Mouse (Mus musculus) frontal cortex, adult 2 months (tissue): ENCODE results near the gene Ap1ar. TPM values are rescaled to one million over a fixed set of nuclear protein-coding genes. Genes with fewer than 3 reads are reported as not detected.

ENCODE experiments used
- DNase-seq, 2 experiments: peaks; one replicate each; pipeline ENCODE4 v3.0.0; 2022; ENCODE audit warnings: low spot score in 1 of 2; ENCODE audit errors: extremely low spot score in 1 of 2
- polyA plus RNA-seq: library from polyadenylated mRNA; depleted of rRNA; stranded (reverse); fragments of >200 nt; gene quantifications from 2 replicates; pipeline ENCODE4 v1.2.3, GENCODE M21; 2012; rRNA removed

Gene Ap1ar
- polyA plus RNA-seq, result 59.2 and 65.6 TPM in 2 replicates

DNA sequence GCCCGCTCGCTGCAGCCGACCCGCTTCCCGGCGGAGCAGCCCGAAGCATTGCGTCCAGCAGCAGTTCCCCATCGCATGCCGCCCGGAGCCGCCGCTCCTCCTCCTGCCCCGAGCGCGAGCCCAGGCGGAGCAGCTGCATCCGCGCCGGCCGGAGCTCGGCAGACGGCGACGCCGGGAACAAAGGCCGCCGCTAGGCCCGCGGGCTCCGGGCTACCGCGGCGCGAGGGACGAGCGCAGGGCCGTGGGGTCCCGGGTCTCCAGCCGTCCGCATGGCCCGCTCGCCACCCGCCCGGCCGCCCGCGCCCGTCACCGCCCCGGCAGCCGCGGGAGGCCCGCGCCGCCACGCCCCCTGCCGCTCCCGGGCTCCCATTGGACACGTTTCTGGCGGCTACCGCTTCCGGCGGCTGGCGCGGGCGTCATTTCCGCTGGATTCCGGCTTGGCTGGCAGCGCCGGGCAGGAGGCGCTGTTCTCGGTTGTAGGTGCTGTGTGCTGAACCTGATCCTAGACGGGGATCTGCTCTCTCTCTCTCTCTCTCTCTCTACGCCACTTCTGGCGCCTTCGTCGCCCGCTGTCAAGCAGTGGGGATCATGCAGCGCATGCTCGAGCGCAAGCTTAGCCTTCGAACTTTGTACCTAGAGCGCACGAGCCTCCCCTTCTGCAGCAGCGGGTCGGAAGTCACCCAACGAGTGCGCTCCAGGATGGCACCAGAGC is at the start of gene Ap1ar:
Gene Ap1ar, minus strand, starts transcription at position 370 of the 712 bp plus-strand sequence.
- DNase-seq, result peak; percentile 91 to 98

DNA sequence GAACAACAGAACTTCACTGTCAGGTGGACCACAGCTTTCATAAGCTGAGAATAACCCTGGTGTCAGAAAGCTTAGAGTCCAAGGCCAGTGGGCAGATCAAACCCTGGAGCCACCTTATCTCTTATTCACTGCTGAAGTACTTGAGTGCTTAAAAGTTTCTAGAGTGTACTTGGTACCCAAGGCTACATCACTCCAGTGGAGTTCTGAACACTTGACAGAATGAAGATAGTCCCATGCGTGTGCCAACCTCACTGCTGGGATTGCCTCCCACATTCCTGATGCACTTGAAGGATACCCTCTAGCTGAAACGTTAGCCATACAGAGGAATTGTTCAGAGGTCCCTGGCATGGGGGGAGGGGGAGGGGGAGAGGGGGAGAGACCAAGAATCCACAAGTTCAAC is 44.4 kb upstream of the Ap1ar start:
- no peak for DNase-seq

DNA sequence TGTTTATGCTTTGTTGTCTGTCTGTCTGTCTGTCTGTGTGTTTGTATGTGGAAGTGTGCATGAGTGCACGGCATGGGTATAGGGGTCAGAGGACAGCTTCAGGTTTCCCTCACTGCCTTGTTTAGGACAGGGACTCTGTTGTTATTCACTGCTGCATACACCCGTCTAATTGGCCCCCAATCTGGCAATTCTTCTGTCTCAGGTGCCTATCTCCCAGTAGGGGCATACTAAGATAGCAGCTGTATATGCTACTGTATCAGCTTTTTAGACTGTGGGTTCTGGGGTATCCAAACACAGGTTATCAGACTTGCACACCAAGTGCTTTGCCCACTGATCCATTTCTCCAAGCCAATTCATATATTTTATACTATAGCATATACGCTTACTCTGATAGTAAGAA is 42.6 kb upstream of the Ap1ar start:
- no peak for DNase-seq

DNA sequence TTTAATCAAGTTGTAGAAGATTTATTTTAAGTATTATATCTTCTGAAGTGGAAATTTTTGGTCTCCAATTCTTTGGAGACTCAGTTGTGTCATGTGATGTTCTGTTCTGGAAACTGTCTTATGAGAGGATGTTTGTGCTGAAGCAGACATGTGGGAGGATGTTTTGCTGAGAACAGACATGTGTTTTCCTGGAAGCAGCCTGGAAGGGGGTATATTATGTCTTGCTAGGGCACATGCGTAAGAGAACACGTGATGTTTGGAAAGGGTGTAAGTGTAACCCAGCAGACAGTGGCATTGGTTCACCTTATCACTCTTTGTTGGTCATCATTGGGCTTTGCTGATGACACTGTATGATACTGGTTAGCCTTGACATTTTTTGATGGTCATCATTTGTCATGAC is 38.2 kb upstream of the Ap1ar start:
- no peak for DNase-seq

DNA sequence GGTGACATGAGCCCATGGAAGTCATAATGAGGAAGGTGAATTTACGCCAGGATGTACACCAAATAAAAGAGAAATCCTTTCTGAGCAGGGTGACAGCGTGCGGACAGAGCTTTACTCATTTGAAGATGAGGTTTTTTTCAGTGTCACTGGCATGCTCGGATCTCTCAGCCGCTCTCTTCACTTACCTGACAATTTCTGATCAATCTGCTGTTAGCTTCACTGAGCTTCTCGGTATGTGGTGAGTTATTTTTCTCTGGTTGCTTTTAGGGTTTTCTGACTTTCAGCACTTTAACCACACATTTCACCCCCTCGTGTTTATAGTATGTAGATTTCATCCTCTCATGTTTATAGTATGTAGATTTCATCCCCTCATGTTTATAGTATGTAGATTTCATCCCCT is 37.7 kb upstream of the Ap1ar start:
- no peak for DNase-seq

DNA sequence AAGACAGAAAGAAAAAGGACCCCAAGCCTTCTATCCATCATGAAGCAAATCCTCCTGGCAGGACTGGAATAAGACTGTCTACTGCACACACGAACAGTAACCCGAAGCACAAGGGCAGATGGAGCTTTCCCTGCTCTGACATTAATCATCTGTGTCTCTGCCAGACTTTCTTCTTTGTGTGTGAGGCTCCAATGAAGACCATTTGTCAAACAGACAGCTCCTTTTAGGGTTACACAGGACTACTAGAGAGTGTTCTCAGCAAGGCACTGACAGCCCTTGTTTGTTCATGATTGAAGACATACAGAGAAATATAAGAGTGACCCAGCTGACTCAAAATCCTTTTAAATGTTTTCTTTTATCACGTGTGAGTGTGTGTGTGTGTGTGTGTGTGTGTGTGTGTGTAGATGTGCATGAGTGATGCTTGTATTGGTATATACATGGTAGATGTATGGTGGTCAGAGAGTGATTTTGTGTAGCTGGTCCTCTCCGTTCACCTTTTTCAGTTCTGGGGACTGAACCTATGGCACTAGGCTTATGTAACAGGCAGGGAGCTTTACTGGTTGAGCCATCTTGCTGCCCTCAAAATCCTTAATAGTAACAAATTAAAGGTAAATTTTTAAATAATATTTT is 37.0 kb upstream of the Ap1ar start:
- DNase-seq, result no peak

DNA sequence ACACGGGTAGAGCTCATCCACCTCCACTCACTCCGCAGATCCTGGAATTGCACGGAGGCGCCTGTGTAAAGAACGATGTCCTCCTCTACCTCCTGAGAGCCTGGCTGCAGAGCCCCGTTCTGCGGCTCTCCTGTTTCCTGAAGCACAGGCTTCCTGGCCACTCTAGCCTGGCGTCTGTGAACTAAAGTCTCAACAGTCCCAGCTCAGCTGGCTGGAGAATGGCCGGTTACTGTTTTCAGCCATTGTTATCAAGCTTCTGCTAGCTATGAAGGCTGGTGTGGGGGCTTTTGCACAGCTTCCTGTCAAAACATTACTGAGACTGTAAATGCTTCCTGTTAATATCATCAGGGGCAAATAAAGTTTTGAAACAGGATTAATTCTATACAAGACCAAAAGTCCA is 34.3 kb upstream of the Ap1ar start:
- no peak for DNase-seq

DNA sequence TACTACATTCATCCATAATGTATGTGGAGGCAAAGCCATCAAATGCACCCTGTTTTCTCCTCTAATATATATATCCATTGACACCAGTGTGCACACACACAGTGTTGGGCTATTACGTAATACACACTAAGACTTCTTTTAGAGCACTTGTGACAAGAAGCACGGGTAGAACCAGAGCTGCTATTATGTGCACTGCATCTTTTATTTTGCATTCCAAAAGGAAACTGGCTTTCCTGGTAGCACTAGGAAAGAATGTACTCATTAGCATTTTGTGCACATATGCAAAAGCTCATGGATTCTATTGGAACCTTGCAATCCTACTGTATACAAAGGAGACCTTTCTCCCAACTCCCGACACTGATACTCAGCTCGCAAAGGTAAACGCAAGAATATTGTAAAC is 31.6 kb upstream of the Ap1ar start:
- no peak for DNase-seq

DNA sequence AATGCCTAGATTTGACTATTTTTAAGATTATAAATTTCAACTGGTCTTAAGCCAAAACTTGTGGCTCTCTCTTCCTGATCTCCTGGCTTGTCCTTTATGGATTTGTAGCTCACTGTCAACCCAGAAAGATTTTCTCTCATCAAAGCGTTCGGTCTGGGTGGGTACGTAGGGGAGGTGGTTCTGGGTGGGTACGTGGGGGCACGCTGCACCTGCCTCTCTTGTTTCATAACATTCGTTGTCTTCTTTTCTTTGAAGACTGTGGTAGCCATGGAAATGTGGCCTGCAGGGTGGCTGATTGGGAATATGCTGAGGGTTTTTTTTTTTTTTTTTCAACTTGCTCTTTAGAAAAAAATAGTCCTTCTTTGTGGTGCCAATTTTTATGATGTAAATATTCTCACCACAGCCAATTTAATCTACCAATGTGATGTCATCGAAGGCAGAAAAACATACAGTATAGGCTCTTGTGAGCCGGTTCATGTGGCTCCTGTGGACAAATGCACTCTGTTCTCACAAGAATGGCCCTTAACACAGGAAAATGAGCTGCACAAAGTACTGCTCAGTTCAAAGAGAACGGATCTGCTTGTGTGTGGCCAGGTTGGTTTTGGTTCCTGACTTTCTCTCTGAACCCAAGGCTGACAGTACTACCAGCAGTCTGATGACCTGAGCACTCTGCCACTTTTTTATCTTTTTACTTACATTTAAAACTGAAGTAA is 30.9 kb upstream of the Ap1ar start:
- DNase-seq, result no peak

DNA sequence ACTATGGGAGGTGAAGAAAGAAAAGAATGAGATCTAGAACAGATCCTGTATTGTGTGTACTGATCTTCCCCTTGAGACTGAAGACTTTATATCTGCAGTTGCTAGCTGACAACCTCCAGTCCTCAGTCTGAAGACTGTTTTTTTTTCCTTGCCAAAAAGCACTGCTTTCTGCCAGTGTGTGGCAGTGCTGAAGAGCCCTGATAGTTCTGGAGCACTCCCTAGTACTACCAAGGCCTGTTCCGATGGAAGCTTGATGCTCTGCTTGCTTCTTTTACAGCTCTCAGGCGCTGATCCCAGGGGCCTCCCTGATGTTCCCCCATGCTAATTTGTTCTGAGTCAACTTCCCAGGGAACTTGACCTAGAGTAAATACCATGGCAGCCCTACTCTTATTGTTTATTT is 26.9 kb upstream of the Ap1ar start:
- no peak for DNase-seq

DNA sequence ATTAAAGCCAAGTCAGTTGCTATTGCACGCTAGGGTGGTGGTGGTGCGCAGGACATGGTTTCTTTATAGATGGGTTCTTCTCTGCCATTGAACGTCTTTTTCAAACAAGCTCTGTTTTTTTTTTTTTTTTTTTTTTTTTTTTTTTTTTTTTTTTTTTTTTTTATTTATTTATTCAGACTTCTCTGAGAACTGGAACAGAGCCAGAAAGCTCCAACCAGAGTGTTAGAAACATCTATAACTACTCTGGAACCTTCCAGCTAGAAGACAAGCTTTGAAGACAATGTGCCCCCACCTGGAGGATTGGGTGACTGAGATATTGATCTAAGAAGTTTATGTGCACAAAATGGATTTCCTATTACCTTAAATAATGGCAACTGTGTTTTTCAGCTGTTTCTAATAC is 26.2 kb upstream of the Ap1ar start:
- DNase-seq, result no peak

DNA sequence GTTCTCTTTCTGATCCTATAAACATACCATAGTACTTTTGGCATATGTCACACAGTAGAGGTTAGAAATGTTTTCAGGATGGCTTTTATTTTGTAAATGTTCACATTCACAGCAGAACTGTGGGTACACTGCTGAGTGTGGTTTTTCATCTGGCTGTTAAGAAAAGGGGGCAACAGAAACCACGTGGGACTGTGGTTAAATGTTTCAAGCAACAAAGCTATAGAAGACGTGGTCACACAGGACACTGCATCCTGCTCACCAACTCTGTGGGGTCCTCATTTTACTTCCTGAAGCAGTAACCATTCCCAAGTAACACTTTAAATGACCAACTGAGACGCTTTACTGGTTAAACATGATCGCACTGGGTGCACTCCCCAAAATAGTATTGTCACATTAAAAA is 25.2 kb upstream of the Ap1ar start:
- no peak for DNase-seq

DNA sequence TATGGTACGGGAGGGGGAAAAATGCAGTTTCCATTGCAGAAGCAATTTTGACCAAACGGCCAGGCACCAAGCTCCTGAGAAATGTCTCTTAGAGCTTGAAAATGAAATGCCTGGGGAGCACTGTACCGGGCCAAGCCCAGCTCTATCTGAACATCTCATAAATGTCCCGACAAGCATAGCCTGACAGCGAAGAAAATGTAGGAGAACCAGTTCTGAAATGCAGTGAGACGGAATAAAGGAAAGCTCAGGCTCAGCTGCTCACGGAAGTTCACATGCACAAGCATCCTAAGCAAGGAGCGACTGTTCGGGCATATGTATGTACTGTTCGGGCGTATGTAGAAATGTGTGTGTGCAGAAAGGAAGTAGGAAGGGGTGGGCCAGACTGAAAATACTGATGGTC is 24.0 kb upstream of the Ap1ar start:
- no peak for DNase-seq

DNA sequence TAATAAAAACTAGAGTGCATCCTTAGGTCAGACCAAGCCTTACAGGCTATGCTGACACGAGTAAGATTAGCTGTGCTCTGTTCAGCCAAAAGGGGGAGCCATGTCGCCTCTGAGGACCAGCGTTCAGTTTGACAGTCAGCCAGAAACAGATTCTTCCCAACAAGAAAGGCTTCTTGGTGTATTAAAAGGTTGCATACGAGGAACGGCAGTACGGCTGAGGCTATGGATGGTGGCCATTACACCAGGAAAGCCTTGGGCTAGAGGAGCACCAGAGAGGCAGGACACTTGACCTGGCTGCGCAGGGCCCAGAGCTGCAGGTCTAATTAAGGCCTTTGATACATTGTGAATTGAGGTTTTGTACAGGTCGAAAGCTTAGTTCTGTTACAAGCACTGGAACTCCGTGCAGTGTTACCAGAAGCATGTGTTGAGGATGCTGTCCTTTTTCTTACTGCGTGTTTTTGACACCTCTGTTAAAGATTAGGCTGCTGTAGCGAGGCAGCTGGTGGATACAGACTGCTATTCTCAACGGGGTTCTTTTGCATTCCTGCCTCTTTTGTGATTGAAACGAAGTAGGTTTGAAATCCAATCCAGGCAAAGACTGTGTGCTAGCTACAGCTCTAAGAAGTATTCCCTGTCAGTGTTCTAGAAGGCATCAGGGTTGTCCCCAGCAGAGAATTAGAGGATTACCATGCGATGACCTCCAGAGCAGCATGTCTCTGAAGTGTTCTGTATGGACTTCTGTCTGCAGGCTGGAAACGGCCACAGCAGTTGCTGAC is 16.3 kb upstream of the Ap1ar start:
- peak in 1 of 2 experiments; percentile 84 for DNase-seq

DNA sequence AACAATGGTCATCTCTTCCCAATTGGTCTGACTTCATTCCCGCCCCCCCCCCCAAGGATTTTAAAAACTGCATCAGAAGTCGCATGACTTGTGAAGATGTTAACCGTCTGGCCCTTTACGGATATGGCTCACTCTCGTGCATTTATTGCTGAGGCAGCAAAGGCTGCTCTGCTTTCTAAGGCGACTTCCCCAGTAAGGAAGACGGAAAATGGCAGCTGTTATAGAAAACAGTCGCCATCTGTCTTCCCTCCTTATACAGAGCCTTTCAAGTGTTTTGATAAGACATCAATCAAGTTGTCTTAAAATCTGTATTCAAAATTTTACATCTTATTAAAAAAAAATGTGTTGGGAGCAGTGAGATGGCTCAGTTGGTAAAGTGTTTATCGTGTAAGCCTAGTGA is 15.4 kb upstream of the Ap1ar start:
- no peak for DNase-seq

DNA sequence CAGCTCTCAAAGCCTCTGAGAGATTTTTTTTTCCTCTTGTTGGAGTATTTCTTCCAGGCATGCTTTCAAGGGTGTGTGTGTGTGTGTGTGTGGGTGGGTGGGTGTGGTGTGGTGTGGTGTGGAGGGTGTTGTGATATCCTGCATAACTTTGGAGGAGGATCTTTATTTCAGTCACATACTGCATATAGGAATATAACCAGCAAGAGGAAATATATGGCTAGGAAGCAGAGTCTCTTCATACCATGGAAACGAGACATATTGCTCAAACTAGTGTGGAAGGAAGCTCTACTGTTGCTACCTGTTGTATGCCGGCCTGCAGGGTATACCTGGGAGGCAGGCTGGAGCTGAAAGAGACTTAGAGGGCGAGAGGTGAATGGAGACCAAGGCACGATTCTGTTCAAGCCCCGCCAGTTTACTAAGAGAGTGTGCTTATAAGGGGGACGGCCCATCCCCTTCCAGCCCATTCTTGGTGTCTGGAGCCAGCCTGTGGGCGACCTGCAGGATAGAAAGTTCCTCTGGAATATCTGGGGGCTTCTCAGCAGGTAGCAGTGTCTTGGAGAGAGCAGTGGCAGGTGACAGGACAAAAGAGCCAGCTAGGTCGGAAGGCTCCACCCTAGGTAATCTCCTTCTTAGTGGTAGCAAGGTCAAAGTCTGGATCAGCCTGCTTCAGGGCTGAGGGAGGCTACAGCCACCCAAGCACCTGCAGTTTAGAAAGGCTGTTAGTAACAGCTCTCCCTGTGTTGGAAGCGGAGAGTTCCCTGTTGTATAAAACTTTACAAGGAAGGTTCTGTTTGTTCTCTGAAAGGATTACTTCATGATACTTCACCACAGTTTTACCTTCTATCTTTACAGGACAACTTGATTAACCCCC is 13.7 kb upstream of the Ap1ar start:
- DNase-seq, result no peak

DNA sequence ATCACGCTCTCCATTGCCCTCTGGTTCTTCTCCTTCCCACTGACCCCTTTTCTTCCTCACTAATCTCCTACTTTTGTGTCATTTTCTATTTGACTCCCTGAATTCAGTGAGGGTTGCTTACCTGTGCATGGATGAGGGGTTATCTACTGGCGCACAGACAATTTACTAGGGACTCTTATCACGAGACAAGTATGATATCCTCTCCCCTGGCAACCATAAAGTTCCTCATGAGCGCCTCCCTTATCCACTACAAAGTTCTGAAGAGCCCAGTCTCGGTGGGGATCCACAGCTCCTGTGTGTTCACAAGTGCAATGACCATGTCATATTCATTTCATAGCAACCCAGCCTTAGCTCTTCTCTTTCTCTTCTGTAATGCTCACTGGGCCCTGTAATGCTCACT is 12.6 kb upstream of the Ap1ar start:
- DNase-seq, result no peak

DNA sequence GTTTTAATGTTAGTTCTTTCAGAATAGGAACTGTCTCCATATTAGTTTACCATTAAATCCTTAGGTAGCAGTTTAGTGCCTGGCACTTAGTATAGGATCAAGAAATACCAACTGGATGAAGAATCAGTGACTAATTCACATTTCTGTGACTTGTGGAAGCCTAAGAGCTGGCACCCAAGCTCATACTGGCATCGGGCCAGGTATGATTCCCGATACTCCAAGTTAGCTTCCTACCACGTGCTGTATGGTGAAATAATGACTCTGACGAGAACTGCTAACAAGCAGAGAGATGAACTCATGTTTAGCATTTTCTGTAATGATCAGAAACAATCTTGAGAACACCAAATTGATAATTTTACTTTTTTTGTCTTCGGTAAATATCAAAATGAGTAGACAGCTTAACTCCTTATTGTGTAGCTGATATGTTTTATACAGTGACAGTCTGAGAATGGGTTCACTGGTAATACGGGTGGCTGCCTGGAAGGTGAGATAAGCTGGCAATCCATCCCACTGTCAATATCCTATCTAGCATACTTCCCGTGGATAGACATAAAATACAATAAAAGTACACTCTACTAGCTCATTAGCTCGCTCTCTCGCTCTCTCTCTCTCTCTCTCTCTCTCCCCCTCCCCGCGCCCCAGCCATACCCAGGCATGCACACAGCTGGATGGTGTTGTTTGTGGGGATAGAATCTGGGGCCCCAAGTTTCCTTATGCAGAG is 10.9 kb upstream of the Ap1ar start:
- DNase-seq, result no peak

DNA sequence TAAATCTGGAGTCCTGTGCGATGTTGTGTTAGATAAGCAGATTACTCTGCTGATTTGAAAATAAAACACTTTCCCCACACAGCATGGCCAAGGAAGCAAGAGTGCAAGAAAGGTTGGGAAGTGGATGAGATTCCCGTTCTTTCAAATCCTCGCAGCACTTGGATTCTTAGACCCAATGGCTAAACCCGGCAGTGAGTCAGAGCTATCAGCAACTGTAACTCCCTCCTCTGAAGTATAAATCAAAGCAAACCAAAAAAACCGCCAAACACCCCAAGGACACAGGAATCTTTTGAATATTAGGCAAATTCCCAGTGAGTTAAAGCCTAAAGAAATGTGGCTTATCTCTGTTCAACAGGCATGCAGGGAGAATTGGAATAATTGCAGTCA is 6.6 kb upstream of the Ap1ar start:
- DNase-seq, result no peak
